Mouse (Mus musculus): ENCODE measurements around the gene Mrpl34. TPM values are rescaled to one million over a fixed set of nuclear protein-coding genes. Genes with fewer than 3 reads are reported as not detected.
A peak's percentile ranks its signal among the peaks of the same experiment; 100 is the strongest.
"Not testable (repeated sequence)": the region's sequence is repeated elsewhere in the genome, so short reads cannot be mapped to it uniquely, and the experiment has no call there.

Mrpl34 gene
- 221 TPM in 2 replicates for polyA plus RNA-seq (2015; fragmentation: Nextera tagmentation; extraction: Ambion mirVana)

DNA sequence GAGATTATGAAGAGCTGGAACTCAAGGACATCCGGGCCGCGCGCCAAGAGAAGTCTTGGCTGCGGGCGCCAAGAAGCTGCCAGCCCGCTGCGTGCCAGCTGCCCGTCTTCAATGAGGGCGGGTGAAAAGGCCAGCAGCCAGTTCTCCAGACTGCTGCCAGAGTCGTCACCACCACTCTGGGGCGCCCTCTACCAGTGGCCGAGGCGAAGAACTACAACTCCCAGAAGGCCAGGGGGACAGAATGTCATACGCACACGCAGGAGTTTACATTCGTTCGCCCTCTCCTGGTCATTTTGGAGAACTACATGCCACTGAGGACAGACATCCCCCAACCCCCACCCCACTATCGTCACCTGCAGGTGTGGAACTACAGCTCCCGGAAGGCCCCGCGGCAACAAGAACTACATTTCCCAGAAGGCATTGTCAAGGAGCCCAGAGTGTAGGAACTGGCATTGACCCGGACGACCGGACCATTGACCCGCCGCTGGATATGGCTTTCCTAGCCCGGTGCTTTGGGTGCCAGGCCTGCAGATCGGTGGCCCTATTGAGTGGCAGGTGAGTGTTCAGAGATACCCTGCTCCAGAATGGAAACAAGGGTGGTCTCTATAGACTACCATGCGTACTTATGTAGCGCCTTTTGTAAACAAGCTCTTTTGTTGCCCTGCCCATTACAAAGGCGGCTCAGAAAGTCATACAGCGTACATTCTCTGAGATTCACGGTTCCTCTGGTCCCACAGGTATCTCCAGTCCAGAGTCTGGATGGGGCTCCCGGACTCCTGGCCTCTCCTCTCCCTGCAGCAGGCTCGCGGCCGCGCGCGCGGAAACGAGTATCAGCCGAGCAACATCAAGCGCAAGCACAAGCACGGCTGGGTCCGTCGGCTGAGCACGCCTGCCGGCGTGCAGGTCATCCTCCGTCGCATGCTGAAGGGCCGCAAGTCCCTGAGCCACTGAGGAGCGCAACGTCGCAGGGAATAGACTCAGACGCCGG is at the start of gene Mrpl34:
TSS of gene Mrpl34 (plus strand) at position 447 of the 988 bp plus-strand sequence.
- DNase-seq (ENCODE audit: low spot score), result peak; percentile 100

DNA sequence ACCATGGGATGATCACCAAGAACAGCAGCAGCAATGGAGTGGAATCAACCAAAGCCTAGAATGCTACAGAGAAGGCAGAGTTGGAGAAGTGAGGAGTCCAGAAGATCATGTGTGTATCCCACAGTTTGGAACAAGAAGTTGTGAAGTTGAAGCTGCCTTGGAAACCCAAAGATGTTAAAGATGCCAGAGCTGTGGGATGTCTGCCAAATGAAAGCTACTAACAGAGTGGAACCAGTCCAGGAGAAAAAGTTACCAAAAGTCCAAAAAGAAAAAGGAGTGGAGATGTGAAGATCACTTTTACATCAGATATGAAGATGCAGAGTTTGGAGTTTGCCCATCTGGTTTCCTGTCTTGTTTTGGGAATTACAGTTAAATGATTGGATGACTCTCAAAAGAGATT is 42.6 kb upstream of the Mrpl34 start:
- no peak for DNase-seq (ENCODE audit: low spot score)

DNA sequence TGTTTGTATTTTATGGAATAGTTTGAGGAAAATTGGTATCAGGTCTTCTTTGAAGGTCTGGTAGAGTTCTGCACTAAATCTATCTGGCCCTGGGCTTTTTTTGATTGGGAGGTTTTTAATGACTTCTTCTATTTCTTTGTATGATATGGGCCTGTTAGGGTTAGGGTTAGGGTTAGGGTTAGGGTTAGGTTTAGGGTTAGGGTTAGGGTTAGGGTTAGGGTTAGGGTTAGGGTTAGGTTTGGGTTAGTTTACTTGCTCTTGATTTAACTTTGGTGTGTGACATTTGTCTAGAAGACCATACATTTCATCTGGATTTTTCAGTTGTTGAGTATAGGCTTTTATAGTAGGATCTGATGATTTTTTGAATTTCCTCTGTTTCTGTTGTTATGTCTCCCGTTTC is 31.8 kb upstream of the Mrpl34 start:
- not testable (repeated sequence) for DNase-seq (ENCODE audit: low spot score)

DNA sequence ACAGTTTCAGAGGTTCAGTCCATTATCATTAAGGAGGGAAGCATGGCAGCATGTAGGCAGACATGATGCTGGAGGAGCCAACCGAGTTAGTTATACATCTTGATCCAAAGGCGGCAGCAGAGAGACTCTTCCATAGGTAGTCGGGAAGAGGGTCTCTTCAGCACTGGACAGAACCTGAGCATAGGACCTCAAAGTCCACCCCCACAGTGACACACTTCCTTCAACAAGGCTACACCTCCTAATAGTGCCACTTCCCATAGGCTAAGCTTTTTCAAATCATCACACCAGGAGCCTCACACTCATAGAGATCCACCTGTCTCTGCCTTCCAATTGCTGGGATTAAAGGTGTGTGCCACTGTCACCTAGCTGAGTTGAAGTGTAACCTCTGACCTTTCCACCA is 27.7 kb upstream of the Mrpl34 start:
- DNase-seq (ENCODE audit: low spot score), result no peak

DNA sequence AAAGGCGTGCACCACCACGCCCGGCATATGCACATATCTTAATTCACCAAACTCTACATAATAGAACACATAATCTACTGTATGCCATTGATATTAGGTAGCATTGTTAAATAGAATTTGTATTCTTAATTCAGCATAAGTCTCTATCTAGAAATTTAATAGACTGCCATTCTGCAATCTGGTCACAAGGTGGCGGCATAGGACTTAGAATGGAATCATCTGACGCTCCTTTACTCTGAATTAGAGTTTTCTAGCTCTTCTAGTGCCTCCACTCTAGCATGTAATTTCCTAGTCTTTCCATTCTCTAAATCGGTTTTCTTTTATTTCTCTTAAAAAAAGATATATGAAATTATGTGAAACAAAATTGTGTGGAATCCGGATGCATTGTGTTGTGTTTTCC is 23.4 kb upstream of the Mrpl34 start:
- peak; percentile 69 for DNase-seq (ENCODE audit: low spot score)

DNA sequence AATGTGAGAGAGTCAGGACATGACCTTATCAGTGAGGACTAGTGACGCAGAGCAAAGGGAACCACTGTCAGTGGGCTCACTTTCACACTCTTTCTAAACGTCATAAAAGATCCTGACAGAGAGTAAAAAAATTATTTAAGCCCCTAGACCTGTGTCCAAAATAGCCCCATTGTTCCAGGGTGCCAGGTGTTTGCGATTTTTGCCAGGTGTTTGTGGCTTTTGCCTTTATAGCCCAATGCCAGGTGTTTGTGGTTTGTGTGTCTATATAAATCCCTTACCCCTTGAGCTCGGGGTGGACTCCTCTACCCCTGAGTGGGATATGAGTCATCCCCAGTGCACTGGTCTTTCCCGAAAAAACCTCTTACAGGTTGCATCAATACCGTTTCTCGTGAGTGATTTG is 19.7 kb upstream of the Mrpl34 start:
- no peak for DNase-seq (ENCODE audit: low spot score)

DNA sequence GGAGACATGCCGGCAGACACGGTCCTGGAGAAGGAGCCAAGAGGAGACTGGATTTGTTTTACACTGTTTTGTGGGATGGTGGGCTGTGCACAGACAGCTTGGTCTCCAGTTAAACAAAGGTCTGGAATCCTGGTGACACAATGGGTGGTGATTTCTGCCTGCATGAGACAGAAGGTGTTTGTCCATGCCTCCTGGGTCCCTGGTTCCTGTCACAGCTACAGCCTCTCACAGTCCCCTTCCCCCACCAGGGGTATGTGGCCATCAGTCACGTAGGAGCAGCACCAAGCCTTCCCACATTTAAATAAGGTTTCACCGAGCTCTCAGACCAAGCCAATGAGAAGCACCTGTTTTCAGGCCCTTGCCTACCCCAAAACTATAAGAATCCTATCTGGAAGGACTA is 13.4 kb upstream of the Mrpl34 start:
- no peak for DNase-seq (ENCODE audit: low spot score)

DNA sequence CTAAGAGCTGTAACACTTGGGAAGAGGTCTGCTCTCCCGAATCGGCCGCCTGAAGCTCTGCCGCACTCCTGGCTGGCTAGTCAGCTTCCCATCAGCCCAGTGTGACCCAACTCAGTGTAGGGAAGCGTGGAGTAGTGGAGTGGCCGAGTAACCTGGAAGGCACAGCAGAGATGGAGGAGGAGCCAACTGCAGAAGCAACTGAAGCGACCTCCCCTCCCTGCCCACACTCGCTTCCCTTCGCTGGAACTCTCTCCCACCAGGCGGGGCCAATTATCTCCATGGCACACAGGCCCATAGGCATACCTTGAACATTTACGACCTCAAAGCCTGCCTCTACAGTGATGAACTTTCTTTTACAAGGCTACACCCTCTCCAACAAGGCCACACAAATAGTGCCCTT is 13.0 kb upstream of the Mrpl34 start:
- no peak for DNase-seq (ENCODE audit: low spot score)

DNA sequence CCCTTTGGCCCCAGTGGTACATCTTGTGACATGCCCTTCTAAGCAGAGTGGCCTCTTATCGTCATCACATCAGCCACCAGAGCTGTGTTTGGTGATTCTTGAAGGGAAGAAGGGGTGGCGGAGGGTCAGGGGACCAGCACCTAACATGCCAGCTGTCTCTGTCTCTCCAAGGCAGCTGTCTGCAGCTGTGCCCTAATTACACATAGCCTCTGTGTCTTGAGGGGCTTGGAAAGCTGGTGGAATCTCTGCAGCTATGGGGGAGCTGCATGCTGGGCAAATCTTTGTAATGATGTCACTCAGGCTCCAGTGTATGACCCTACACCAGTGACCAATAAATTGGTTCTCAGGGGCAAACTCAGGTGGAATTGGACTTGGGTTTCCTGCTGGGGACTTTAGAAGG is 12.1 kb upstream of the Mrpl34 start:
- DNase-seq (ENCODE audit: low spot score), result no peak

DNA sequence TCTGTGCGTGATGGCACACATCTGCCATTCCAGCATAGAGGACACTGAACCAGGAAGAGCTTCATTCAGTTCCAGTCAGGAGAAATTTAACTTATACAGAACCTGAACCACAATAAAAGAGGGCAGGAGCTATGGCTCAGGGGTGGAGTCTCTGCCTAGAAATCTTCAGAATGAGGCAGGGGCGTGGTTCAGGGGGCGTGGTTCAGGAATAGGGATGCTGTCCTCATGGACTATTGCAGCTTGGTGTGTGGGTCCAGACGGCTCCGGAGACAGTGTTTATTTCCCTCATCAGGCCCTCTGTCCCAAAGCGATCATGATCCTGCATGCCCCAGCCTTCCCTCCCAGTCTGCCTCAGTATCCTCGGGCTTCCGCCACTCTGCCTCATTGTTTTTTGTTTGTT is 10.1 kb upstream of the Mrpl34 start:
- no peak for DNase-seq (ENCODE audit: low spot score)

DNA sequence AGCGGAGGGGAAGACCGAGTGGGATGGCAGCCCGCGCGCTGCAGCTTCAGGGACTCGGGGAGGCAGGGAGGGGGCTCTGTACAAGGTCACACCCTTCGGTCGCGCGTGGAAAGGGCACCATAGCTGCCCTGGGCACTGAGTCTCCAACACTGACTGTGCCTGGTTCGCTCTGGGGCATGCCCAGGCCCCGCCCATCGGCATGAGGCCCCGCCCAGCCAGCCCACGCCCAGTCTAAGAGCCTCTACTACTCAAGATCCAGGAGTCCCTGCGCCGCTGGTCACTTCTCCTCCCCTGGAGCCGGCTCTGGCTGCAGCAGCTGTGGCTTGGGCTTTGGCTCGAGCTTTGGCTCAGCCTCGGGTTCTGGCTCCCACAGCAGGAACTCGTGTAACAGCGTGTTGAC is 7.9 kb upstream of the Mrpl34 start:
- no peak for DNase-seq (ENCODE audit: low spot score)

DNA sequence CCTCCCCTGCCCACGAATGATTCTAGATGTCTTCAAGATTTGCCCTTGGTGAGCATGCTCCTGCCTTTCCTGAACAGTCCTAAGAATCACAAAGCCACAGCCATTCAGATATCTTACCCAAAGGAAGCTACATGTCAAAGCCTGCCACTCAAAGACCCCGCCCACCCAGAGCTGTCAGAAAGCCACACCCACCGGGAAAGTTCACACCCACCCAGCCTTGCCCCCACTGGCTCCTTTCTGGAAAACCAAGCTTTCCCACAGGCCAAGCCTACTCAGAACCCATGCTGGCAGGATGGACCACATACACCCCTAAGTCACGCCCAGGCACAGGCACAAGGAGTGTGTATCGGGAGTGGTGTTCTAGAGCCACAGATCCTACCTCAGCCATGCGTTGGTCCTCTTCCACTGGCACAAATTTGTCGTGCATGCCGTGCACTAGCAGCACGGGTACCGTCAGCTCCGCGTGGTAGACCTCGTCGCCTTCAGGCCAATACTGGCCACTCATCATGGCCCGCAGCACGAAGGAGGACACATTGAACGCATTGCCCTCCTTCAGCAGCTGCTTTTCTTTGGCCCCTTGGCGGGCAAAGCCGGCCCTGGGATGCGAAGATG is 7.0 kb upstream of the Mrpl34 start:
- DNase-seq (ENCODE audit: low spot score), result no peak

DNA sequence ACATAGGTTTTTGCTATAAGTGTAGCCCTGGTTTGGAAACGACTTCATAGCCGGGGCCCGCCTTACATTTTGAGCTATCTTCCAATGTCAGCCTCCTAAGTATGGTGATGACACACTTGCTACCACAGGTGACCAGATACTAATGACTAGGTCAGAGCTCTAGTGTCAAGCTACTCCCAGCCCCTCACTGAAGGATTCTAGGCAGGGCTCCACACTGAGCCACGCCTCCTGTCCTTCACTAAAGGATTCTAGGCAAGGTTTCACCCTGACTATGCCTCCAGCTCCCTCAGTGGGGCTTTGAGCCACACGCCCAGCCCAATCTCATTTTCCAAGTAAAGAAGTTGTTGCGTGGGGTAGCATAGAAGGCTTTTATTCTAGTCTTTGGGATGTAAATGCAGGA is 4.0 kb upstream of the Mrpl34 start:
- DNase-seq (ENCODE audit: low spot score), result no peak

DNA sequence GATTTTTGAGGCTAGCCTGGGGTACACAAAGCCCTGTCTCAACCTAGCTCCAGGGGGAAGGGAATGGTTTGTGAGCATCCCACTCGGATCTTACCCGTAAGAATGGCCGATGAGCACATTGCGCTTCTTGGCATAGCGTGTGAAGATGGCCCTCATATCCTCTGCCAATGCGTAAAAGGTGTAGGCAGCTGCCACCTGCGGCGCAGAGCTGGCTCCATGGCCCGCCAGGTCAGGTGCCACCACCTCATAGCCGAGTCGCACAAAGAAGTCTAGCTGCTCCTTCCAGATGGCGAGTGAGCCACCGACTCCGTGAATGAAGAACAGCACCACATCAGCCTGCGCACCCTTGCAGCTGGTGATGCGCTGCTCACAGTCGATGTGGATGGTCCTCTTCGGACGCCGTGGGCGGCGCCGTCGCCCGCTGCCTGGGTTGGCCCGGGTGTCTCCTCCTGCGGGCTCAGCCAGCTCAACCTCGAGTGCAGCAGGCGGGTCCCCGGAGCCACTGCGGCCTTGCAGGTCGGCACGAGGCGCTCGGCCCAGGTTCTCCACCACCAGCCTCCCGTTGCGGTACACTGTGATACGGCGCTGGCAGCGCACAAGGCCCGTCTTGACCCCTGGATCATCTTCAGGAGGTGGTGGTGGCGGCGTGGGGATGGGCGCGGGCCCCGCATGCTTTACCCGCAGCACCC is 3.5 kb upstream of the Mrpl34 start:
- no peak for DNase-seq (ENCODE audit: low spot score)

DNA sequence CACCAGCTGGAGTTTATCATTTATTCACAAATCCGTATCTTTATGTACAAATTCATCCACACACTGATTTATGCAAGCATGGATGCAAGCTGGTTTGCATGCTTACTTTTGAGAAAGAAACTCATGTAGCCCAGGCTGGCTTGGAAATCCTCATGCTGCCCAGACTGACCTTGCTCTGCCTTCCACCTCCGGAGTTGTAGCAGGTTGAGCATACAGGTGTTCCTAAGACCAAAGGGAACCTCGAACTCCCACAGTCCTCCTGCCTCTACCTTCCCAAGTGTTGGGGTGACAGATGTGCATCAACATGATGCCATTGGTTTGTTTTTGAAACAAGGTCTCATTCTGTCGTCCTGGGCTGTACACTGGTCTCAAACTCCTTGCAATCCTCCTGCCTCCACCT is 2.6 kb upstream of the Mrpl34 start:
- DNase-seq (ENCODE audit: low spot score), result no peak

DNA sequence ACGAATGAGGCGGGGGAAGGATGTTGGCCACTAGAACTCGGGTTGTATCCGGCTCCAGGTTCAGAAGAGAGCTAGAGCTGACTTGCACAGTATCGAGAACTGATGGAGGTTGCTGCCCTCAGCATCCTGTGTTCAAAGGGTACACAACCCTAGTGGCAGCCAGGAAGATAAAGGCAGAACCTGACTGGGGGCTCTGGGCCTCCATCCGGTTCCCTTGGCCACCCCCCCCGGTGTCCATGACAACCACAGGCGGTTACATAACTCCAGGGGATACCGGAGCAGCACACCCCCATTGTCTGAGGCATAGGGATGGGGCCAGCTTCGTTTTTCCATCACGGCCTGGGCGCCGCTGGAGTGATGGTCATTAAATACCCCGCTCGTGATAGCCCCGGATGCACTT is 2.0 kb upstream of the Mrpl34 start:
- peak; percentile 97 for DNase-seq (ENCODE audit: low spot score)

DNA sequence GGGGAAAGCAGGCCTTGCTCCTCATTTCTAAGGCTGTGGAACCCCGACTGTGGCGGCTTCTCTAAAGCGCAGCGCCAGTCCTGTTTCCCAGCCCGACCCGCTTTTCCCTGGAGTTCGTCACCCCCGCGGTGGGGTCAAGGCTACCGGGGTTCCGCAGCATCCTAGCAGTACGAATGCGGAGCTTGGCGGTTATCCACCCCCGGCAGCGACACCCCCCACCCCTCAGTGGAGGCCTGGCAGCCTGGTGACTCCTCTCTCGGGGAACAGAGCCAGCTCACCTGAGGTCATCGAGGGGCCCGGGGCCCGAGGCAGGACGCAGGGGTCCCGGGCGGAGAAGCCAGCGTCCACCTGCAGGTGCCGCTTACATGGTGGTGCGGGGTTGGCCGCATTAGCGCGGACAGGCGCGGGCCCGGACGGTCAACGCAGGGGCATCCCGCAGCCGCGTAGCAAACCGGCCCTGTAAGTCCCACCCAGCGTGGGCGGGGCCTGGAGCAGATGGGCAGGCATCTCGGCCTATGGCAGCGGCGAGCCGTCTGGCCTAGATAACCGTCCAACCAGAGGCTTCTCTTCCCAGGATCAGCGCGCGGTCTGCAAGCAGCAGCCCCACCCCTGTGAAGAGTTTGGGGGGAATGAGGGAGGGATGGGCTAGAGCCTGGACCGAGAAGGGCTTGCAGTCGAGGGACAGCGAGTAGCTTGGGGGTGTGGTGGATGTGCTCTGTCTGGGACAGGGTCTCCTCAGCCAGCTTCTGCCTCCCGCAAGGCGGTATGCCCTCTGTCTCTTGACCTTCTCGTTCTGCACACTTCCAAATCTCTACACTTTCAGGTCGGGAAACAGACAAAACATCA is 1.3 kb upstream of the Mrpl34 start, which contains the start of gene Abhd8:
TSS of gene Abhd8 (minus strand) at position 468 of the 846 bp plus-strand sequence.
- DNase-seq (ENCODE audit: low spot score), result peak; percentile 96

DNA sequence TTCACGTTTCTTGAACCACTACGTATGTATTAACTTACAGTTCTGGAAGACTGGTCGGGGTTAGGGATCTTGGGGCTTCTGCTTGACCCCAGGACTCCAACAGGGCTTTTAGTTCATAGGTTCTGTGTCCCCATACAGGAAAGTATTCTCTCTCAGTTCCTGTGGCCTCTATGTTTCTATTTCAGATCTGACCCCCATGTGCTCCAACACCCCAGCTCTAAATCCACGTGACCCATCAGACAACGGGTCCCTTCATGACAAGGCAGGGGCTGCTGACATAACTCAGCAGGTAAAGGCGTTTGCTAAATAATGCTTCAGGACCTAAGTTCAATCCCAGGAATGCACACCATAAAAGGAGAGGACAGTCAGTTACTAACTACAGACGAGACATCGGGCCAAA is 974 bp downstream of the Mrpl34 start:
- DNase-seq (ENCODE audit: low spot score), result no peak

DNA sequence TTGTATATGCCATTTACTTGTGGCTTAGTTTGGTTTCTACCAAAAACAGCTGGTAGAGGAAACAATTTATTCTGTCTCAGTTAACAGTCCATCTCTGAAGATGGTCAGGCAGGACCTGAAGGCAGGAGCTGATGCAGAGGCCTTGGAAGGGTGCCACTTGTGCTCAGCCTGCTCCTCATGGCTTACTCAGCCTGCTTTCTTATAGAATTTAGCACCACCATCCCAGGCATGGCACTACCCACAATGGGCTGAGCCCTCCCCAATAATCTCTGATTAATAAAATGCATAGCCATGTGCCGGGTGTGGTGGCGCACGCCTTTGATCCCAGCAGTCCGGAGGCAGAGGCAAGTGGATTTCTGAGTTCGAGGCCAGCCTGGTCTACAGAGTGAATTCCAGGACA is 1.4 kb downstream of the Mrpl34 start:
- no peak for DNase-seq (ENCODE audit: low spot score)

DNA sequence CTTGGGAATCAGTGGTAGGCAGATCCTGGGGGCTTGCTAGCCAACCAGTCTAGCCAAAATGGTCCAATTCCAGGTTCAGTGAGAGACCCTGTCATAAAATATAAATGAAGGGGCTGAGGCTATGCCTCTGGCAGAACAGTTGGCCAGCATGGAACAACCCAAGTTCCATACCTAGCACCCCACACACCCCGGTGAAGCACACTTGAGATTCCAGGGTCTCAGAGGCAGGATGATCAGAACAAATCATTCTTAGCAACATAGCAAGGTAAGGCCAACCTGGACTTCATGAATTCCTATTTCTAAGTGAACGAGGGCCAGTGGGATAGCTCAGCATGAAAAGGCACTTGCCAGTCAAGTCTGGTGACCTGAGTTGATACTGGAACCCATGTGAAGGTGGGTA is 2.4 kb downstream of the Mrpl34 start:
- DNase-seq (ENCODE audit: low spot score), result no peak

DNA sequence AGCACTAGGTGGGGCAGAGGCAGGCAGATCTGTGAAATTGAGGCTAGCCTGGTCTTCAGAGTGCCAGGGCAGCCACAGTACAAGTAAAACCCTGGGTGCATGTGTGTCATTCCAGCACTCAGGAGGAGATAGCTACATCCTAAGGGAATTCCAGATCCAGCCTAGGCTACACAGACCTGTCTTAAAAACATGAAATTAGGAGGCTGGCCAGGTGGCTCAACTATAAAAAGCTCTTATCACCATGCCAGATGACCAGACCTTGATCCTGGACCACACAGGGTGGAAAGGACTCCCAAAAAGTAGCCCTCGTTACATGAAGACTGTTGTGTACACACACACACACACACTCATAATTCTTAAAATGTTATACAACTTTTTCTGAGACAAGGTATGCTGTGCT is 3.2 kb downstream of the Mrpl34 start:
- no peak for DNase-seq (ENCODE audit: low spot score)
